11 mouse cellular contexts compared by ENCODE assay signal in the genomic region with DNA sequence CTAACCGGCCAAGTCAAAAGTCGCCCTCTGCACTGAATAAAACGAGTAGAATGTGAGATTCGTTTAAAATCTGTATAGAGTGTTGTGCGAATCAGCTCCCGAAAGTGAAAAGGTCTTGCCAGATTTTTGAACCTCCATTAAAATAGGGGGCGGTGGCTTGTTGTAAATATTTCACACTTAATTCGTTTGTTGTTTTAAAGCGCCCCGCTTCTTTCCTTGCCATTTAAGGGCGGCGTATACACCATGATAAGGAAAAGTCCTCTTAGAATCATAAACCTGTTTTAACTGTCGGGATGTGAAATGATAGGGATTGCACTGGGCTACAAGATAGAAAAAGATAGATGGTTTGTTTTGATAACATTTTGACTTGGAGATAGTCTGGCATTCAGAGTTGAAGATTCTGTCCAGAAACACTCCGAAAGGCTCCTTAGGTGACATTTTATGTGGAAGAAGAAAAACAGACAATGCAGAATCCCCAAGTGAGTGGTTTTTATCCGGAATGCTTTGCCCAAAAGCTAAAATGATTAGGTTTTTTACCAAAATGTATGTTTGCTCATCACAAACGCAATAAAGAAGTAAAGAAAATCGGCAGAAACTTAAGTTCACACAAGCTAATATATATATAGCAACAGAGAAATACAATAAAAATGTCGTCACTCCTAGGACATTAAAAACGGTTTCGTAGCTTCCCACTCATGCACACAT. TPM values are rescaled to one million over a fixed set of nuclear protein-coding genes. Genes with fewer than 3 reads are reported as not detected.
DNase-seq lines count a peak whose midpoint lies in the region; ATAC-seq lines count a peak whose summit lies in the region.
"Had no signal": no experiment of that assay in that cellular context is flagged by ENCODE, and none has a peak within 500 bp of the region (broad histone marks: within the 10 kb centered on the region; RNA-seq: fewer than 3 reads in every experiment).

No protein-coding gene starts in this region.

- H3K36me3 ChIP-seq in forebrain, embryonic 12.5 days (replicated peaks): no peaks in the 10 kb centered on the region
- H3K36me3 ChIP-seq in forebrain, embryonic 13.5 days (ENCODE audit: poor library complexity, severe bottlenecking): no peaks in the 10 kb centered on the region
- no peaks in the 10 kb centered on the region for H3K36me3 ChIP-seq in kidney, embryonic 16.5 days (ENCODE audit: insufficient read depth, low read length)
- no peaks in the 10 kb centered on the region for H3K36me3 ChIP-seq in limb, embryonic 11.5 days (ENCODE audit: control insufficient read depth, insufficient read depth, low read length)
- H3K36me3 ChIP-seq: hindbrain, embryonic 15.5 days had no signal

- H3K27me3 ChIP-seq in forebrain, embryonic 12.5 days: peaks cover 56% of the 10 kb centered on the region
- peaks cover 68% of the 10 kb centered on the region for H3K27me3 ChIP-seq in forebrain, embryonic 13.5 days
- H3K27me3 ChIP-seq in kidney, embryonic 16.5 days (ENCODE audit: insufficient read depth, low read length): peaks cover 69% of the 10 kb centered on the region
- H3K27me3 ChIP-seq in limb, embryonic 11.5 days (ENCODE audit: control insufficient read depth, insufficient read depth, low read length): peaks cover 23% of the 10 kb centered on the region

- WGBS in forebrain, embryonic 12.5 days: 1% methylated on average over 20 of the region's 20 CpGs
- under 1% methylated on average over 20 of the region's 20 CpGs for WGBS in forebrain, embryonic 13.5 days
- WGBS in kidney, embryonic 16.5 days: 2% methylated on average over 20 of the region's 20 CpGs
- WGBS in limb, embryonic 11.5 days: under 1% methylated on average over 20 of the region's 20 CpGs

- H3K9ac ChIP-seq in forebrain, embryonic 12.5 days: no peak overlapping the region
- H3K9ac ChIP-seq in forebrain, embryonic 13.5 days: no peak overlapping the region
- H3K9ac ChIP-seq in kidney, embryonic 16.5 days (replicated peaks; ENCODE audit: low read length): peak overlapping the region; percentile 40; the same call in 1 of the 2 replicates
- no peak overlapping the region for H3K9ac ChIP-seq in limb, embryonic 11.5 days (ENCODE audit: low read length)
- H3K9ac ChIP-seq: hindbrain, embryonic 15.5 days had no signal

- H3K4me1 ChIP-seq in forebrain, embryonic 12.5 days: peaks cover 20% of the 10 kb centered on the region
- peaks cover 18% of the 10 kb centered on the region for H3K4me1 ChIP-seq in forebrain, embryonic 13.5 days
- peaks cover 9% of the 10 kb centered on the region for H3K4me1 ChIP-seq in kidney, embryonic 16.5 days (ENCODE audit: insufficient read depth, low read length)
- H3K4me1 ChIP-seq in limb, embryonic 11.5 days (ENCODE audit: control insufficient read depth, insufficient read depth, low read length): 0 out of 2 replicates have a peak, but pooled peaks cover 6% of the 10 kb centered on the region

- no peaks in the 10 kb centered on the region for H3K9me3 ChIP-seq in forebrain, embryonic 12.5 days
- no peaks in the 10 kb centered on the region for H3K9me3 ChIP-seq in forebrain, embryonic 13.5 days (replicated peaks)
- H3K9me3 ChIP-seq in kidney, embryonic 16.5 days (ENCODE audit: low read length): no peaks in the 10 kb centered on the region
- no peaks in the 10 kb centered on the region for H3K9me3 ChIP-seq in limb, embryonic 11.5 days (ENCODE audit: control insufficient read depth, low read length)
- H3K9me3 ChIP-seq: hindbrain, embryonic 15.5 days had no signal

- H3K27ac ChIP-seq in forebrain, embryonic 12.5 days: no peak overlapping the region
- no peak overlapping the region for H3K27ac ChIP-seq in forebrain, embryonic 13.5 days
- H3K27ac ChIP-seq in kidney, embryonic 16.5 days (ENCODE audit: low read length): peak overlapping the region; percentile 81; the same call in 1 of the 2 replicates
- H3K27ac ChIP-seq in limb, embryonic 11.5 days (replicated peaks; ENCODE audit: low read depth, low read length): no peak overlapping the region
- H3K27ac ChIP-seq: hindbrain, embryonic 15.5 days had no signal

- no peak for ATAC-seq in forebrain, embryonic 12.5 days (ENCODE audit: low FRiP score)
- ATAC-seq in forebrain, embryonic 13.5 days: no peak
- ATAC-seq in kidney, embryonic 16.5 days (ENCODE audit: low FRiP score, low TSS enrichment): no peak
- ATAC-seq in limb, embryonic 11.5 days (ENCODE audit: insufficient number of reproducible peaks, low FRiP score, low TSS enrichment, low read depth): no peak
- no peak for ATAC-seq in erythroid progenitor cell, adult 5-6 weeks (replicated peaks; ENCODE audit: low FRiP score, poor library complexity, severe bottlenecking)

- H3K4me3 ChIP-seq in forebrain, embryonic 12.5 days (replicated peaks): peak overlapping the region; percentile 37
- no peak overlapping the region for H3K4me3 ChIP-seq in forebrain, embryonic 13.5 days
- H3K4me3 ChIP-seq in kidney, embryonic 16.5 days (ENCODE audit: low read length): peak overlapping the region; percentile 55
- H3K4me3 ChIP-seq in limb, embryonic 11.5 days (ENCODE audit: low read depth, low read length): peak overlapping the region; percentile 39

- 0 out of 2 replicates have a peak overlapping the region, but pooled peaks have one; percentile 27 for H3K4me2 ChIP-seq in forebrain, embryonic 12.5 days
- H3K4me2 ChIP-seq in forebrain, embryonic 13.5 days: no peak overlapping the region
- H3K4me2 ChIP-seq in kidney, embryonic 16.5 days (replicated peaks; ENCODE audit: low read depth, low read length): peak overlapping the region; percentile 70
- H3K4me2 ChIP-seq in limb, embryonic 11.5 days (ENCODE audit: low read depth, severe bottlenecking): peak overlapping the region; percentile 60

- DNase-seq in kidney, adult 8-10 months: no peak
- DNase-seq in ZHBTc4 (ENCODE audit: low read depth, low spot score): peak; percentile 18
- DNase-seq in limb, embryonic 11.5 days (ENCODE audit: low spot score): peak; percentile 44
- no peak for DNase-seq in gastrocnemius, adult 18-20 months (ENCODE audit: low spot score)
- DNase-seq: left cerebral cortex, postnatal 4 days had no signal

RNA-seq across cellular contexts. Expression of a gene that starts 2.6 kb away (rescaled TPM):
- polyA plus RNA-seq in forebrain, embryonic 12.5 days (2016; fragmentation: Nextera tagmentation; extraction: Ambion mirVana): 28.3 and 31.3 TPM in 2 replicates
- polyA plus RNA-seq in forebrain, embryonic 13.5 days (2015; fragmentation: Nextera tagmentation; extraction: Ambion mirVana): 0.90 and 6.8 TPM in 2 replicates
- 31.5 and 37.9 TPM in 2 replicates for polyA plus RNA-seq in kidney, embryonic 16.5 days (2015; fragmentation: Nextera tagmentation; extraction: Ambion mirVana)
- polyA plus RNA-seq in limb, embryonic 11.5 days (2014; fragmentation: Nextera tagmentation; extraction: Ambion mirVana): 3.9 and 4.3 TPM in 2 replicates
- total RNA-seq in erythroid progenitor cell, adult 5-6 weeks (2015; ENCODE audit: low replicate concordance): not detected in 2 replicates
- not detected in 2 replicates for total RNA-seq in erythroid progenitor cell, adult 5-6 weeks (2017; ENCODE audit: low replicate concordance)
- total RNA-seq in gastrocnemius, adult 18-20 months (2021): not detected
- polyA plus RNA-seq: spleen, adult 2 months had no signal

Comparison
In these comparisons a context has a peak if more than half of its experiments do, and no peak if none do; other contexts are left out.
1. DNase-seq: peak in ZHBTc4 (single experiment) and limb, embryonic 11.5 days (single experiment); none in kidney, adult 8-10 months (0 of 2) and gastrocnemius, adult 18-20 months (single experiment).